Mouse (Mus musculus) ES-Bruce4 (cell line): ENCODE results near the gene Cnnm2. TPM values are rescaled to one million over a fixed set of nuclear protein-coding genes. Genes with fewer than 3 reads are reported as not detected.

Experiments
- H3K27ac ChIP-seq: 2 replicates; pipeline ENCODE4 v1.5.1; 2012; ENCODE audit warnings: low read length, inconsistent platforms; ENCODE audit not compliant: insufficient read depth
- H3K27me3 ChIP-seq: 2 replicates; pipeline ENCODE4 v1.6.1; 2012; ENCODE audit warnings: mild to moderate bottlenecking, low read length, inconsistent platforms; ENCODE audit not compliant: control insufficient read depth, poor library complexity, insufficient read depth, severe bottlenecking
- H3K36me3 ChIP-seq: 2 replicates; pipeline ENCODE4 v1.6.1; 2012; ENCODE audit warnings: inconsistent platforms, mild to moderate bottlenecking, low read length, moderate library complexity; ENCODE audit not compliant: control insufficient read depth, poor library complexity, insufficient read depth, severe bottlenecking
- H3K4me1 ChIP-seq: one replicate; pipeline ENCODE4 v1.8.1; 2011; ENCODE audit warnings: low read length; ENCODE audit not compliant: control insufficient read depth, insufficient read depth
- H3K4me3 ChIP-seq: 2 replicates; pipeline ENCODE4 v1.5.1; 2011; ENCODE audit warnings: low read depth, mild to moderate bottlenecking, low read length
- H3K9ac ChIP-seq: 2 replicates; pipeline ENCODE4 v1.6.1; 2012; ENCODE audit warnings: low read depth, mild to moderate bottlenecking, inconsistent platforms; ENCODE audit not compliant: poor library complexity, severe bottlenecking
- H3K9me3 ChIP-seq: replicated peaks from 2 replicates; pipeline ENCODE4 v1.6.1; 2012; ENCODE audit warnings: mild to moderate bottlenecking, low read length, inconsistent platforms; ENCODE audit not compliant: control insufficient read depth, poor library complexity, insufficient read depth, severe bottlenecking
- CTCF ChIP-seq: IDR thresholded peaks from one replicate; pipeline ENCODE4 v1.8.1; 2011; ENCODE audit warnings: low read depth, low read length
- EP300 ChIP-seq: IDR thresholded peaks from 2 replicates; pipeline ENCODE4 v1.6.1; 2011; ENCODE audit warnings: low read depth, low read length; ENCODE audit not compliant: insufficient read depth
- POLR2A ChIP-seq: IDR thresholded peaks from one replicate; pipeline ENCODE4 v1.8.1; 2011; ENCODE audit warnings: low read length; ENCODE audit not compliant: insufficient read depth
- polyA plus RNA-seq: library from polyadenylated mRNA; stranded (reverse); fragments of >200 nt; gene quantifications from 2 replicates; pipeline ENCODE4 v1.2.4, GENCODE M21; 2011; ENCODE audit warnings: low read depth; ENCODE audit not compliant: missing spikeins, insufficient read depth, insufficient read length

Cnnm2 gene
- polyA plus RNA-seq, 1 experiment = 14.8 TPM

DNA sequence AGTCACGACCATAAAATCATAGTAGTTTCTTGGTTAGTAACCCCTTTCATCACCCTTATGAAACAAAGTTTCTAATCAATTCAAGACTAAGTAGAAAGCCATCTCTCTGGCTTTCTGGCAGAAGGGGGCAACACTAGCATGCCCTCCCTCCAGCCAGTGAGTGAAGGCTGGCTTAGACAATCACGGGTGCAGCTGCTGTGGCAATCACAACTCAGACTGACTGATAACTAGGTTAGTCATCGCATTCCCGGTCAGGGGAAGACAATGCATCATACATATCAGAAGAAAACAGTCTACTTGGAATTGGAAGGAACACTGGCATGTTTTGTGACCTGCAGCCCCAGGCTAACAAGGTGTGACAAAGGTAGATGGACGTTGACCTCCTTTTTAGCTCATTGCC, 138.5 kb downstream of the Cnnm2 start:
- Histone ChIP-seq H3K27me3 (no peaks in the 10 kb centered on the region), H3K4me3 (no peak overlapping the region), H3K9me3 (0 out of 2 replicates have a peak, but pooled peaks cover 4% of the 10 kb centered on the region), H3K27ac (no peak overlapping the region), H3K36me3 (peaks cover 18% of the 10 kb centered on the region), H3K4me1 (no peaks in the 10 kb centered on the region), H3K9ac (no peak overlapping the region)
- TF ChIP-seq CTCF (no peak), POLR2A (no peak), EP300 (no peak)

DNA sequence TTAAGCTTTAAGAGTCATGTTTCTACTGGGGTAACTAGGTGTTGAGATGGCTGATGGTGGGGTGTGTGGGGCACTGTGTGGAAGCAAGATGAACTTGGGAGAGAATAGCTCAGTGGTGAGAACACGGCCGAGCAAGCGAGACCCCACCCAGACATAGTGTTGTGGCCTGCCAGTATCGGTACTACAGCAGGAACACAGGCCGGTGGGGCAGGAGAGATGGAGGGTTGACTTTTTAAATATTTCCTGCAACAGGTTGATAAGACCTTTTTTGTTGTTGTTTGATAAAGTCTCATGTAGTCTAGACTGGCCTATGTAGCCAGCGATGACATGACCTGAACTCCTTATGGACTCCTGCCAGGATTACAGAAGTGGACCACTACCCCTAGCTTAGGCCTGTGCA, 139.4 kb downstream of the Cnnm2 start:
- H3K4me3 ChIP-seq = no peak overlapping the region
- no peak overlapping the region for H3K9ac ChIP-seq
- H3K27me3 ChIP-seq = no peaks in the 10 kb centered on the region
- H3K4me1 ChIP-seq = no peaks in the 10 kb centered on the region
- peaks cover 14% of the 10 kb centered on the region for H3K36me3 ChIP-seq
- TF ChIP-seq CTCF (no peak), POLR2A (no peak), EP300 (no peak)
- H3K9me3 ChIP-seq = 0 out of 2 replicates have a peak, but pooled peaks cover 4% of the 10 kb centered on the region
- no peak overlapping the region for H3K27ac ChIP-seq

- Histone ChIP-seq H3K4me1 (no peaks in the 10 kb centered on the region), H3K27ac (no peak overlapping the region), H3K9ac (no peak overlapping the region), H3K36me3 (peaks cover 12% of the 10 kb centered on the region), H3K4me3 (no peak overlapping the region), H3K9me3 (0 out of 2 replicates have a peak, but pooled peaks cover 4% of the 10 kb centered on the region), H3K27me3 (no peaks in the 10 kb centered on the region)
- TF ChIP-seq CTCF = no peak
- no peak for TF ChIP-seq POLR2A
- TF ChIP-seq EP300 = no peak
These were observed 139.9 kb downstream of the Cnnm2 start for GRCm38 (mm10) chr19:46901323-46901722.

DNA sequence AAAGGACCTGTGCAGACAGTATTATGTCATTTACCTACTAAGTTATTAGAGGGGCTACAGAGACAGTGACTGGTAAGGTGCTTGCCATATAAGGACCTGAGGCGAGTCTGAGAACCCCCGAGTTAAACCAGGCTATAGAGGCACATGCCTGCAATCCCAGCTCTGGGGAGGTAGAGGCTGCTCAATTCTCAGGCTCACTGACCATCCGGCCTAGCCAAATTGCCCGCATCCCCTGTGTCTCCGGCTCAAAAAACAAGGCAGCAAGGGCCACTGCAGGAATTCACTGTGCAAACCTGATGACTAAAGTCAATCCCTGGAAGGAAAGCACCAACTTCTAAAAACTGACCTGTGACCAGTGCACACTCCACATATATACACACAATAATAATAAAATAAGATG, 142.0 kb downstream of the Cnnm2 start:
- Histone ChIP-seq H3K4me1 (no peaks in the 10 kb centered on the region), H3K9me3 (no peaks in the 10 kb centered on the region), H3K27me3 (no peaks in the 10 kb centered on the region), H3K4me3 (no peak overlapping the region), H3K27ac (no peak overlapping the region), H3K9ac (no peak overlapping the region), H3K36me3 (peaks cover 3% of the 10 kb centered on the region; the same call in 1 of the 2 replicates)
- TF ChIP-seq EP300 = no peak
- TF ChIP-seq POLR2A = no peak
- no peak for TF ChIP-seq CTCF

DNA sequence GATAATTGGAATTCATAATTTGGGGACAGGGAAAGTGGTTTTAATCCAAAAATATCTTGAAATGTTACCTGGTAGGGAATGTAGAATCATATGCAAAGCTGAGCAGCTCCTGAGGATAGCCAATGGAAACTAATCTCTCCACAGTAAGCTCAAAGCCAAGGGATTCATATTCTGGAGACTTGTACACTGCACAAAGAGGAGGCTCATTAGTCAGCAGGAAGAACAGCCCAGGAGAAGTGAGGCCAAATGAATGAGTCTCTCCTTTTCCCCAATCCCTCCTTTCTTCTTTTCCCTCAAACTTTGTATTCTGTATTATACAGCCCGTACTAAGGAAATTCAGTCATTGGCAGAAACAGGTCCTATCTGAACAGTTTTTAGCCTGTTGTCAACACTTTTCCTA, 143.5 kb downstream of the Cnnm2 start:
- Histone ChIP-seq H3K9me3 (no peaks in the 10 kb centered on the region), H3K9ac (no peak overlapping the region), H3K4me1 (no peaks in the 10 kb centered on the region), H3K36me3 (peaks cover 3% of the 10 kb centered on the region; the same call in 1 of the 2 replicates), H3K27me3 (no peaks in the 10 kb centered on the region), H3K27ac (no peak overlapping the region), H3K4me3 (no peak overlapping the region)
- no peak for TF ChIP-seq EP300
- no peak for TF ChIP-seq POLR2A
- no peak for TF ChIP-seq CTCF

- TF ChIP-seq POLR2A (no peak), CTCF (no peak), EP300 (no peak)
- H3K27ac ChIP-seq = no peak overlapping the region
- H3K27me3 ChIP-seq = no peaks in the 10 kb centered on the region
- no peaks in the 10 kb centered on the region for H3K4me1 ChIP-seq
- no peak overlapping the region for H3K4me3 ChIP-seq
- H3K36me3 ChIP-seq = peaks cover 3% of the 10 kb centered on the region; the same call in 1 of the 2 replicates
- no peaks in the 10 kb centered on the region for H3K9me3 ChIP-seq
- H3K9ac ChIP-seq = no peak overlapping the region
These were observed 144.0 kb downstream of the Cnnm2 start for GRCm38 (mm10) chr19:46905383-46905782.
